Mouse (Mus musculus): ENCODE data around the gene Ccrl2. TPM values are rescaled to one million over a fixed set of nuclear protein-coding genes. Genes with fewer than 3 reads are reported as not detected.
A peak's percentile ranks its signal among the peaks of the same experiment; 100 is the strongest.

The Ccrl2 gene
- total and polyA plus RNA-seq, 2 experiments: 1.8 to 3.2 TPM

GRCm38 (mm10) chr9:111096419-111097326, 39.4 kb upstream of the Ccrl2 start:
- Histone ChIP-seq H3K36me3 (ENCODE audit: control insufficient read depth, insufficient read depth, low read length) (no peaks in the 10 kb centered on the region), H3K79me2 (ENCODE audit: control insufficient read depth, insufficient read depth, low read length) (no peaks in the 10 kb centered on the region), H3K27ac (replicated peaks; ENCODE audit: insufficient read depth, low read depth, low read length) (no peak overlapping the region), H3K4me1 (ENCODE audit: control insufficient read depth, insufficient read depth, low read length) (no peaks in the 10 kb centered on the region), H3K9ac (ENCODE audit: low read depth, low read length) (no peak overlapping the region), H3K27me3 (ENCODE audit: control insufficient read depth, insufficient read depth, low read length) (no peaks in the 10 kb centered on the region), H3K4me3 (ENCODE audit: insufficient read depth, low read depth, low read length) (no peak overlapping the region)
- no peak for TF ChIP-seq POLR2A (IDR thresholded peaks at IDR 0.05; ENCODE audit: extremely low read depth, insufficient read depth, low read length)
- DNase-seq (ENCODE audit: extremely low read depth, low read depth, low spot score): no peak
- 88% methylated on average over 16 of the region's 16 CpGs for WGBS

GRCm38 (mm10) chr9:111095710-111096109, 38.4 kb upstream of the Ccrl2 start:
- no peak overlapping the region for H3K27ac ChIP-seq (replicated peaks; ENCODE audit: insufficient read depth, low read depth, low read length)
- no peaks in the 10 kb centered on the region for H3K36me3 ChIP-seq (ENCODE audit: control insufficient read depth, insufficient read depth, low read length)
- H3K9ac ChIP-seq (ENCODE audit: low read depth, low read length): no peak overlapping the region
- no peaks in the 10 kb centered on the region for H3K4me1 ChIP-seq (ENCODE audit: control insufficient read depth, insufficient read depth, low read length)
- no peak for TF ChIP-seq CTCF (IDR thresholded peaks at IDR 0.05; ENCODE audit: low read depth, low read length)
- no peak for TF ChIP-seq POLR2A (IDR thresholded peaks at IDR 0.05; ENCODE audit: extremely low read depth, insufficient read depth, low read length)
- 87% methylated on average over 7 of the region's 7 CpGs for WGBS
- no peaks in the 10 kb centered on the region for H3K27me3 ChIP-seq (ENCODE audit: control insufficient read depth, insufficient read depth, low read length)
- DNase-seq (ENCODE audit: extremely low read depth, low read depth, low spot score): no peak
- no peaks in the 10 kb centered on the region for H3K79me2 ChIP-seq (ENCODE audit: control insufficient read depth, insufficient read depth, low read length)
- H3K4me3 ChIP-seq (ENCODE audit: insufficient read depth, low read depth, low read length): no peak overlapping the region

- H3K27me3 ChIP-seq (ENCODE audit: control insufficient read depth, insufficient read depth, low read length): no peaks in the 10 kb centered on the region
- no peak overlapping the region for H3K27ac ChIP-seq (replicated peaks; ENCODE audit: insufficient read depth, low read depth, low read length)
- H3K36me3 ChIP-seq (ENCODE audit: control insufficient read depth, insufficient read depth, low read length): no peaks in the 10 kb centered on the region
- no peak overlapping the region for H3K9ac ChIP-seq (ENCODE audit: low read depth, low read length)
- DNase-seq (ENCODE audit: extremely low read depth, low read depth, low spot score): no peak
- H3K4me1 ChIP-seq (ENCODE audit: control insufficient read depth, insufficient read depth, low read length): no peaks in the 10 kb centered on the region
- H3K79me2 ChIP-seq (ENCODE audit: control insufficient read depth, insufficient read depth, low read length): no peaks in the 10 kb centered on the region
- no peak overlapping the region for H3K4me3 ChIP-seq (ENCODE audit: insufficient read depth, low read depth, low read length)
- TF ChIP-seq POLR2A (IDR thresholded peaks at IDR 0.05; ENCODE audit: extremely low read depth, insufficient read depth, low read length) (no peak), CTCF (IDR thresholded peaks at IDR 0.05; ENCODE audit: low read depth, low read length) (no peak)
- WGBS: 66% methylated on average over 5 of the region's 5 CpGs
Observed at GRCm38 (mm10) chr9:111094626-111095025, 37.3 kb upstream of the Ccrl2 start.

- H3K79me2 ChIP-seq (ENCODE audit: control insufficient read depth, insufficient read depth, low read length): no peaks in the 10 kb centered on the region
- no peaks in the 10 kb centered on the region for H3K36me3 ChIP-seq (ENCODE audit: control insufficient read depth, insufficient read depth, low read length)
- peak; percentile 55 for DNase-seq (ENCODE audit: extremely low read depth, low read depth, low spot score)
- no peak overlapping the region for H3K9ac ChIP-seq (ENCODE audit: low read depth, low read length)
- 23% methylated on average over 5 of the region's 5 CpGs for WGBS
- peak; percentile 89 for TF ChIP-seq CTCF (IDR thresholded peaks at IDR 0.05; ENCODE audit: low read depth, low read length)
- TF ChIP-seq POLR2A (IDR thresholded peaks at IDR 0.05; ENCODE audit: extremely low read depth, insufficient read depth, low read length): no peak
- no peaks in the 10 kb centered on the region for H3K27me3 ChIP-seq (ENCODE audit: control insufficient read depth, insufficient read depth, low read length)
- H3K4me3 ChIP-seq (ENCODE audit: insufficient read depth, low read depth, low read length): no peak overlapping the region
- H3K4me1 ChIP-seq (ENCODE audit: control insufficient read depth, insufficient read depth, low read length): no peaks in the 10 kb centered on the region
- no peak overlapping the region for H3K27ac ChIP-seq (replicated peaks; ENCODE audit: insufficient read depth, low read depth, low read length)
Observed at GRCm38 (mm10) chr9:111093094-111093493, 35.8 kb upstream of the Ccrl2 start.

DNA sequence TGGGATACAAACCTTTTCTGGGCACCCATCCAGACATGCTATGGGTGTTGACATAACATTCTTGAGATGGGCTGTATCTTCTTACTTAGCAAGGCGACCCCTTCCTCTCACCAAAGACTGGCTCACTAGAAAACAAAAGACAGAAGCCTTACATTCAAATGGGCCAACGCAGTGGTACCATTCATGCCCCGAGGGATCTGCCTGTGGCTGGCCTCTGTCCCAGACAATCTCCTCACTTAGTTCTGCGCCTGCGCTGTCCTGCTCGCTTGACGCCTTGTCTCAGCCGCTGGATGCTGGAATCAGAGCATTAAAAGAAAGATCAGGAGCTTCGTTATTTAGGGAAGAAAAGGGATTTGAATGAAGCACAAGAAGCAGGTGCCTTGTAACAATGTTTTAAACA, 35.3 kb upstream of the Ccrl2 start:
- Histone ChIP-seq H3K4me1 (ENCODE audit: control insufficient read depth, insufficient read depth, low read length) (no peaks in the 10 kb centered on the region), H3K79me2 (ENCODE audit: control insufficient read depth, insufficient read depth, low read length) (no peaks in the 10 kb centered on the region), H3K27ac (replicated peaks; ENCODE audit: insufficient read depth, low read depth, low read length) (no peak overlapping the region), H3K36me3 (ENCODE audit: control insufficient read depth, insufficient read depth, low read length) (no peaks in the 10 kb centered on the region), H3K9ac (ENCODE audit: low read depth, low read length) (no peak overlapping the region), H3K4me3 (ENCODE audit: insufficient read depth, low read depth, low read length) (no peak overlapping the region), H3K27me3 (ENCODE audit: control insufficient read depth, insufficient read depth, low read length) (no peaks in the 10 kb centered on the region)
- no peak for DNase-seq (ENCODE audit: extremely low read depth, low read depth, low spot score)
- TF ChIP-seq POLR2A (IDR thresholded peaks at IDR 0.05; ENCODE audit: extremely low read depth, insufficient read depth, low read length) (no peak), CTCF (IDR thresholded peaks at IDR 0.05; ENCODE audit: low read depth, low read length) (no peak)
- 75% methylated on average over 9 of the region's 9 CpGs for WGBS

GRCm38 (mm10) chr9:111088886-111089285, 31.6 kb upstream of the Ccrl2 start:
- TF ChIP-seq POLR2A (IDR thresholded peaks at IDR 0.05; ENCODE audit: extremely low read depth, insufficient read depth, low read length) (no peak), CTCF (IDR thresholded peaks at IDR 0.05; ENCODE audit: low read depth, low read length) (no peak)
- Histone ChIP-seq H3K36me3 (ENCODE audit: control insufficient read depth, insufficient read depth, low read length) (no peaks in the 10 kb centered on the region), H3K9ac (ENCODE audit: low read depth, low read length) (no peak overlapping the region), H3K4me1 (ENCODE audit: control insufficient read depth, insufficient read depth, low read length) (no peaks in the 10 kb centered on the region), H3K27ac (replicated peaks; ENCODE audit: insufficient read depth, low read depth, low read length) (no peak overlapping the region), H3K79me2 (ENCODE audit: control insufficient read depth, insufficient read depth, low read length) (no peaks in the 10 kb centered on the region), H3K27me3 (ENCODE audit: control insufficient read depth, insufficient read depth, low read length) (no peaks in the 10 kb centered on the region), H3K4me3 (ENCODE audit: insufficient read depth, low read depth, low read length) (no peak overlapping the region)
- WGBS: 65% methylated on average over 7 of the region's 7 CpGs
- no peak for DNase-seq (ENCODE audit: extremely low read depth, low read depth, low spot score)
